Mouse (Mus musculus): Measurements from ENCODE around the gene Arl2bp. TPM values are rescaled to one million over a fixed set of nuclear protein-coding genes. Genes with fewer than 3 reads are reported as not detected.

Gene Arl2bp
- 100 to 1,000 TPM; 138 to 156 (median 154) TPM for total RNA-seq (2022)

DNA sequence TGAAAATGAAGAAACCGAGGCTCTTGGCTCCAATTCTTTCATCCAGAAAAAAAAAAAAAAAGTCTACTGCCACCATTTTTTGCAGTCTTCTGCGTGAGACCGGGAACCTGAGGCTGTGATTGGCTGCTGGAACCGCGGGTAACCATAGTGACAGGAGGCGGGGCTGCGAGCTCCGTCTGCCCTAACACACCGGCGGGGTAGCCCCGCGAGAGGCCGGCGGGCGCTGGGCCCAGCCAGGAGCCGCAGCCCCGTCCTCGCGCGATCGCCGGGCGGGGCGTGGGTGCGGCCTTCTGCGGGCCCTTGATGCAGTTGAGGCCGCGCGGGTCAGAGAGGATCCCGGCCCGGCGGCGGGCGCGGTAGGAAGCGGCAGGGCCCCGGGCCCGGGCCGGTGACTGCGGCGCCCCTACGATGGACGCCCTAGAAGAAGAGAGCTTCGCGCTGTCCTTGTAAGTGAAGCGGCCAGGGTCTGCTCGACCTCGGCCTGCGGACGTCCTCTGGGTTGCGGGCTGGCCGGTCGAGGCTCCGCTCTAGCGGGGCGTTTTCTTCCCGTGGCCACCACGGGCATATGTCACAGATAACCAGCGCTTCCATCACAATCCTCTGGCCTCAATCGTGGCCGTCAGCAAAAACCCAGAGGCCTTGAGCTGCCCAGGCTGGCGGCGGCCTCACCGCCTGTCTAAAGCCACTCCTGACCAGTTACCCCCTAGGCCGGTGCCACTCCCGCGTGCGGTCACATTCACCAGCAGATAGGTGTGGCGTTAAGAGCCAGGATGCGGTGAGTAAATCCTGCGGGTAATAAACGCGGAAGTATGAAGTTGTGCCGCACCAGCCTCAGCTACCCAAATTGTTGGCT is at the start of gene Arl2bp:
TSS of gene Arl2bp (plus strand) at position 145 of the 853 bp plus-strand sequence.
- DNase-seq (ENCODE audit: low spot score in 2 of 2): peak; percentile 92

DNA sequence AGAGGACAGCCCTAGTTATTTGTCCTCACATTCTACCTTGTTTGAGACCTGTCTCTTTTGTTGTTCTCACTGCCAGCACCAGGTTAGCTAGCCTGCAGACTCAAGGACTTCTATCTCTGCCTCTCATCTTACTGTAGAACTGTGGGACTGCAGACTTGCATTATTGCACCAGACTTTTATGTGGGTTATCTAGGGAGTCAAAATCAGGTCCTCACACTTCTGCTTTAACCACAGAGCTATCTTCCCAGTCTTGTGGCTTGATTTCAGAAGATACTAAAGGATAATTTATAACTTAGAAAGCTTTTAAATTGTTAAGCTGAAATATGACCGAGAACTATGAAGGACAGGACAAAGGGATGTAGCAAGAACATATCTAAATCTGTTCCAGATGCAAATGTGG is 41.5 kb upstream of the Arl2bp start:
- no peak for DNase-seq (ENCODE audit: low spot score in 2 of 2)

DNA sequence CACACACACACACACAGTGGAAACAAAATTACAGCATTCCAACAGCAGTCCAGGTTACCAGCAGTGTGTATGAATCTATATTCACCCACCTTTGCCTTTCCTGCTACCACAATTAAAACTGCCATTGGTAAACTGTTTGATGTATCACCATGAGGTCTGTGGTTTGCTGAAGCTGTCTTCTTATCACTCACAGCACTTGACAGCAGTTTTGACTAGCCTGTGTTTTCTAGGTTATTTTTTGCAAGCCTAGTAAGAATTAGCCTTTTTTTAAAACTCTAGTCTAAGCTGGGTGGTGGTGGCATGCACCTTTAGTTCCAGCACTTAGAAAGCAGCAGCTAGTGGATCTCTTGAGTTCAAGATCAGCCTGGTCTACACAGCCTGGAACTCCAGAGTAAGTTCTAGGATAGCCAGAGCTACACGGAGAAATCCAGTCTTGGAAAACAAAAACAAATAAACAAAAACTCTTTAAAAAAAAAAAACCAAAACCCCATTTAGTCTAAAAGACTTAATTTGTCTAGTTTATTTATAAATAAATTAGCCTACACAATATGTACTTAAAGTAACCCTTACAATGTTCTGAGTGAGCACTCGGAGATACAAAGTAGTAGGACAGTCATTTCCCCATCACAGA is 32.7 kb upstream of the Arl2bp start:
- DNase-seq (ENCODE audit: low spot score in 2 of 2): no peak

DNA sequence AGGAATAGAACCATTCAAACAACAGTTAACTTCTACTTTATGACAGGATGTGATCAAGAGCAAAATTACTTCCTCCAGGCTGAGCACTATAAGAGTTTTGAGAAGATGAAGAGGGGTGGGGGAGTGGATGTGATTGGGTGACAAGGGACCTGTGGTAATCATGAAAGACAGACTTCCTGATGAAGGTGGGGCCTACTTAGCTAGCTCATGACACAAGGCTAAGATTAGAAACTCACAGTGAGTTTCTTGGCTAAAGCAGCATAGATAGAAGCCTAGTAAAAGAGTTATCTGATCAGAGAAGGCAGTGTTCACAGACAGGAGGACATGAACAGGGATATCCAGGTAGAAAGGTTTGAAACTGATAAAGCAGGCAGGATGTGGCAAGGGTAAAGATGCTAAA is 32.2 kb upstream of the Arl2bp start:
- DNase-seq (ENCODE audit: low spot score in 2 of 2): no peak

DNA sequence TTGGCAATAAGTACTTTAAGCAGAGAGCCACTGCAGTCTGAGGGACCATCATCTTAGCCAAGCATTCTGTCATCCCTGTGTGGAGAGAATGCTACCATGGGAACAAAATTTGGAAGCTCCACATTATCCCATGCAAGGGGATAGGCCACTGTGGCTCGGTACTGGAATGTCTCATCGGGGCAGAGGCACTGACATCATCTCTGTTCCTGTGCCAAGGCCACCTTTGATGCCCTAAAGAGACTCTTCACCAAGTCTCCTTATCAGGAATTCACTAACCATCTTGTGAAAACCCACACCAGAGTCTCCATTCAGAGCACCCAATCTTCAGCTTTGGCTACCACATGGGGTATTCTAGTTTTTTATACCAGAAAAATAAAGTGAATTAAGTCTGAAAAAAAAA is 25.2 kb upstream of the Arl2bp start:
- no peak for DNase-seq (ENCODE audit: low spot score in 2 of 2)

DNA sequence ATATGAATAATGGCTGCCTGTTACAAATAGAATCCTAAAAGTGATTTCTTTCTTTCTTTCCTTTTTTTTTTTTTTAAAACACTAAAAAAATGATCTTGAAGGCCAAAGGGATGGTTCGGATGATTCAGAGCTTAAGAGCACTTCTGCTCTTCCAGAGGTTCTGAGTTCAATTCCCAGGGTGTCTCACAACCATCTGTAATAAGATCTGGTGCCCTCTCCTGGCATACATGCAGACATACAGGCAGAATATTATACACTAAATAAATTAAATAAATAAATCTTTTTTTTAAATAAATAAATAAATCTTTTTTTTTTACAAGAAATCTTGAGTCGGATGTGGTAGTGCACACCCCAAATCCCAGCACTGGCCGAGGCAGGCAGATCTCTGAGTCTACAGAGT is 24.5 kb upstream of the Arl2bp start:
- DNase-seq (ENCODE audit: low spot score in 2 of 2): no peak

DNA sequence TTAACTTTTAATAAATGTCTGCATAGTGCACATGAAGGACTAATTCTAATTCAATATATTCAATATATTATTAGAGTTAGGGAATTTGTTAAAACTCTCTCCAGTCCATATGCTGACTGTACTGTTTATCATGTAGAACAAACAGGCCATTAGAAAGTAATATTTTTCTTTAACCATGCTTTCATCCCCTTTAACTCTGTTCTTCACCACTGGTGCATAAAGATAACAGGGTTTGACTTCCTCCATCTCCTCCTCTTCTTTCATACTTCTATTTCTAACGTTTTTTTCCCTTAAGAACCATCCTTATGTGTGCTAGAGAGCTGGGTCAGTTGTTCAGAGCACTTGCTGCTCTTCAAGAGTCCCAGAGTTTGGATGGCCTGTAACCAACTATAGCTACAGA is 21.2 kb upstream of the Arl2bp start:
- DNase-seq (ENCODE audit: low spot score in 2 of 2): no peak

DNA sequence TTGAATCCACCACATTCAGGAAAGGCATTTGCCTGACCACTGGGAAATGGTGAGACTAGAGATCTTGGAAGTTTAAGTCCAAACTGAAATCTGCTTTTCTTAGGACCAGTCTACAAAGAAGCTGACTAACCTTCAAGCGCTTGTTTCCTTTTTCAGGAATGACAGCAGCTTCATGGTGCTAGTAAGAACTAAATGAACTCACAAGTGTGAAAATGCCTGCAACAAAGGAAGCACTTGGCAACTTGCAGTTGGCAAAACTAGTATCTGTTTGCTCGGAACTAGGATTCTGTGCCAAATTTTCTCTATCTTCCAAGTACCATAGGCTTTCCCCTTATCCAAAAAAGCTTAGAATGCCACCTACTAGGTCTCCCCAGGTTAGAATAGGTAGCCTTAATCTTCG is 20.2 kb upstream of the Arl2bp start:
- DNase-seq (ENCODE audit: low spot score in 2 of 2): no peak

DNA sequence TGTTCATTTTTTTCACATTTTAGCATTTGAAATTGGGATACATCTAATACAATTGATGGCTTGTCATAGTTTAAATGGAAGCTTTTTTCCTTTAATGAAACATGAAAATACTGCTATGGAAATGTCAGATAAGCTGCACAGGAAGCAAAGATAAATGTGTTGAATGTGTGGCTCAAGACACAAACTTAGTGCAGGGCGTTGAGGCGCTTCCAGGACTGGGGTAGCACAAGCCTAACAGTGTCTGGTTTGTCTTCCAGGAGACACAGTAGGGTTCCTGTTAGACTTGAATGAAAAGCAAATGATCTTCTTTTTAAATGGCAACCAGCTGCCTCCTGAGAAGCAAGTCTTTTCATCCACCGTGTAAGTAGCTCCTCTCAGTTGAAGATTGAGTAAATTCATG is 16.9 kb upstream of the Arl2bp start:
- DNase-seq (ENCODE audit: low spot score in 2 of 2): no peak

DNA sequence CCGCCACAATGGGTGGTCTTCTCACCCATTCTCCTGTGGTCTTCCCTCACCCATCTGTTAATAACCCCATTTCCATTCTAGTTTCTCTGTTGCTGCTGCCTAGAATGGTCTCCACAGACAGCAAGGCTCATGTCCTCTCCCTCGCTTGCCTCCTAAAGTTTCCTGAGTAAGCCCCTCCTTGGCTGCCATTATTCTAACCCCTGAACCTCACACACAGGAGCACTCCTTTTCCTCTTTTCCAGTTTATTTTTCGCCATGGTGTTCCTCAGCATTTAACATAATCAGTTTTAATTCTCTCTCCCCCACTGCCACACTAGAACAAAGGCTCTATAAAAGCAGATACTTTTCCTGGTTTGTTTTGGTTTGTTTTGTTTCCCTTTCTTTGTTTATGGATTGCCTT is 13.4 kb upstream of the Arl2bp start:
- no peak for DNase-seq (ENCODE audit: low spot score in 2 of 2)

DNA sequence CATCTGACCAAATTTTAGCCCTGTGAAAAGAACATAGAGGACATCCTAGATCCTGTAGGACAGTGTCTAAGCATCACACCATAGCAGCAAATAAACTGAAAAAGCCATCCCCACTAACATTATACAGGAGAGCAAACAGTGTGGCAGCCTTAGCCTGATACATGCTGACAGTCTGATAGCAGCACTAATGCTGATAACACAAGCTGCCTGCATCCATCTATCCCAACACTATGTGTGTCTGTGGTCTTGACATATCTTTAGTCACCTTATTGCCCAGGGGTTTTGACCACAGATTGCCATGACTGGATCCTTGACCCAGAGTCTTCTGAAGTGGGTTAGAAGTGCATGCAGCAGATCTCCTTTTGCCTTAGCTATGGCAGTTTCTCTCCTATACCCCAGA is 11.4 kb upstream of the Arl2bp start:
- DNase-seq (ENCODE audit: low spot score in 2 of 2): no peak

DNA sequence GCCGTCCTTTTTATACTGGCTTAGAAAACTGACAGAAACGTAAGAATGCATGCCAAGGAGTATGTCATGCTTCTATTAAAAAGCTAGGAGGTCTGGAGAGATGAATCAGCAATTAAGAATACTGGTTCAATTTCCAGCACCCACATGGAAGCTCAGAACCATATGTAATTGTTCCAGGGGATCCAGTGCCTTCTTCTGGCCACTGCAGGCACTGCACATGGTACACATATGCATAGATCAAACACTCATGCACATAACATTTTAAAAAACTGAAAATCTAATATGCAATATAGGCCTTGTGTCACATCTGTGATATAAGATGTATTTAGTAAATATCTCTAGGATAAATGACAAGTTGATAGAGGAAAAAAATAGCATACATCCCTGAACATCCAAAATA is 8.4 kb upstream of the Arl2bp start:
- DNase-seq (ENCODE audit: low spot score in 2 of 2): no peak

DNA sequence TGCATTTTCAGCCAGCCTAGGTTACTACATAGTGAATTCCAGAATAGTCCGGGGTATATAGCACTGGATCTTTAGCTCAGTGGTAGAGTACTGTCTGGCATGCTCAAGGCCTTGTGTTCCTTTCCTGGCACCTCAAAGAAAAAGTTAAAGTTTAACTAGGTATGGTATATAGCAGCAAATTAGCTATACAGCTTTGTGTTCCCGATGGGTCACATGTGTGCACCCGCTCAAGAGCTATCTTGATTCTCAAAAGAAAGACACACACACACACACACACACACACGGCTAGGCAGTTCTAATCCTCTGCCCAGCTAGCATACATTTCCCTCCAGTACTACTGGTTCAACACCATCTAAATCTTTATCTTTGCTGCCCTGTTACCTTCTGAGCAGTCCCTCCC is 6.0 kb upstream of the Arl2bp start:
- no peak for DNase-seq (ENCODE audit: low spot score in 2 of 2)

DNA sequence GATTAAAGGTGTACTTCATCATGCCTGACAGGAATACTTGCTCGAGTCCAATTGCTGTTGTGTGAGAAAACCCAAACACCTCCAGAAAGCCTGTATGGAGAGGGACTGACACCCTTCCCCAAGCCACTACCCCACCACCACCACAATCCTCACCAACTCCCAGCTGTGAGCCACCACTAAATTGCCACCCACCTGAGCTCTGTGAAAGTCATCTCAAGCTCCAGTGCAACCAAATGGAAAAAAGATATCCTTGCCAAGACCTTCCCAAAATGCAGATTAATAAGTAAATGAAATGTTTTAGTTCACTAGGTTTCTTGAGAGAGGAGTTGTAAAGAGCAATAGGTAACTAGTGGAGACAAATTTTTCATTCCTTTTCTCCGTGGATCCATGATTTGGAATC is 1.7 kb upstream of the Arl2bp start:
- no peak for DNase-seq (ENCODE audit: low spot score in 2 of 2)

DNA sequence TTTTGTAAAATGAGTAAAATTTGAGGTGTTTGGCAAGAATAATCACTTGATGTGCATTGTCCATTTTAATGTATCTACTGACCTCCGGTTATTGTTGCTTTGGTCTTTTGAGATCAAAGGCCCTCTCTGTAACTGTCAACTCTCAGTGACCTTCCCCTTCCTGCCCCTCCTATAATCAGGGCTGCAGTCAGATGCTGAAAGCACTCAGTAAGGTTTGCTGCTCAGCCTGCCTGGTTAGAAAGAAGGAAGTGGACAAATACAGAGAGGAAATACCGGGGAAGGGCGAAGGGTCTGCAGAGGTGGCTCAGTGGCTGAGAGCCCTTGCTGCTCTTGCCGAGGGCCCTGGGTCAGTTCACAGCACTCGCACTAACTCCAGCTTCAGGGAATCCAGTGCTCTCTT is 8.0 kb downstream of the Arl2bp start:
- no peak for DNase-seq (ENCODE audit: low spot score in 2 of 2)

DNA sequence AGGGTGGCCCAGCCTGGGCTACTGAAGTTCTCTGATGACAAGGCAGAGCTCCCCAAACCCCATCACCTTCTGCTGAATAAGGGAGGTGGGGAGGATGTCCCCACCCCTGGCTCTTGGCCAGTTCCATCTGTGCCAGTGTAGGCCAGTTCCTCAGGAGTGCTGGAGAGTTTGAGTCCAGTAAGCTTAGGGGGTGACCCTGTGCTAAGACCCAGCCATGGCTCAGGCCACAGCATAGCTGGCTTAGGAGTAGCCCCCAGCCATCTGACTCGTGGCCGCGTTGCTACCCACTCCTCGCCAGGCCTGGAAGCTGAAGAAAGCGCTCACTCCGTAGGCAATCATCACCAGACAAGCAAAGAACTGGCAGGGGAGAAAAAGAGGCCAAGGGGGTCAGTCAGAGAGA is 9.5 kb downstream of the Arl2bp start:
- no peak for DNase-seq (ENCODE audit: low spot score in 2 of 2)

DNA sequence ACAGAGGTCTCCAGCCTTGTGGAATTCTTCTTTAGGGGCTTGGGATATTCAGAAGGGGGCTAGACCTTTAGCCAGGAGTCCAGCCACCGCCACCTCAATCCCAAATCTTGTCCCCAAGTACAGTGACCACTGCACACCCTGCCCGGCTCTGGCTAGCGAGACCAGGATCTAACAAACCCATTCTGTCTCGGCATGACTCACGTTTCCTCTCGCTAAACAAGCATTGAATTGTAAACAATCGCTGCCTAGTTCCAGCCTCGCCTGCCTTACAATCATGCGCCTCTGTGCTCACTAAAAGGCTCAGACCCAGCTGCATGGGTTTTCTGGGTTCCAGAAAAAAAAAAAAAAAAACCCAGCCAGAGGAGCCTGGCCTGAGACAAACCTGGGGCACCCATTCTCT is 12.2 kb downstream of the Arl2bp start:
- DNase-seq (ENCODE audit: low spot score in 2 of 2): peak; percentile 46 to 68

DNA sequence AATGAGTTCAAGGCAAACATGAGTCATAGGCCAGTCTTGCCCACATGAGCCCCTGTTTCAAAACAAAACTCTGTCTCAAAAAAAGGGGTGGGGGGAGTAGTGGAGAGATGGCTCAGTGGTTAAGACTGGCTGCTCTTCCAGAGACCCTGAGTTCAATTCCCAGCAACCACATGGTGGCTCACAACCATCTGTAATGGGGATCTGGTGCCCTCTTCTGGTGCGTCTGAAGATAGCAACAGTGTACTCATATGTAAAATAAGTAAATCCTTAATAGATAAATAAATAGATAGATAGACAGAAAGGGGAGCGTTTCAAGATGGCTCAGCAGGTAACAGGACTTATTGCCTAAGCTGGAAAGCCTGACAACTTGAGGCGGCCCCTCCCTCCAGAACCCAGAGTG is 14.0 kb downstream of the Arl2bp start:
- no peak for DNase-seq (ENCODE audit: low spot score in 2 of 2)

DNA sequence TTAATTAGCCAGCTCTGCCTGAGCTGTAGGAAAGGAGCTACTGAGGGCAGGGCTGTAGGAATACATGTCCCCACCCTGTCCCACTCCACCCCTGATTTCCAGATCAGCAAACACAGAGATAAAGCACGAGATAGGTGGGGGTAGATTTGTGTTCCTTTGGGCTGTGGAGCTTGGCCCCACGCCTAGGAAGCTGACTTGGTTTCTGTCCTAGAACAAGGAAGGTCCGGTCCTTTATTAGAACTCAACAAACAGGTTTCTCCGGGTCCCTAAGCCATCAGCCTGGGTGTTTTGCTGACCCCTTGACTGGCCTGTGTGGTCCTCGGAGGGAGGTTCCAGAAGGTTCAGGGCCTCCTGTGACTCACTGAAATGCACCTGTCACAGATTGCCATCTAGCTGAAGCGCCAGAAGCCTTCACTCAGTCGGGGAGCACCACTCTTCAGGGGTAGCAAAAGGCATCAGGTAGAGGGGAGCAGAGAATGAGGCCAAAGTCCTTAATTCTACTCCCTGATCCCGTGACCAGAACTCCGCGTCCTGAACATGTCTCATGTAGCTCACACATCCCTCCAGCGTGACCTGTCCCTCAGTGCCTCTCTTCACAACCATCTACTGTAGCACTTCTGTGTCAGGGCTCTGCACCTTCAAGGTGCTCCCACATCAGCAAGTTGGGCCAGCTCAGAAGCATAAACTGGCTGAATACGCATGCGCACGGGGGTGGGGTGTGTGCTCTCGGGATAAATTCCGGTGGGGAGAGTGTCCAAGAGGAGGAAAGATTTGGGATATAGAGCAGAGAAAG is 16.5 kb downstream of the Arl2bp start:
- no peak for DNase-seq (ENCODE audit: low spot score in 2 of 2)

DNA sequence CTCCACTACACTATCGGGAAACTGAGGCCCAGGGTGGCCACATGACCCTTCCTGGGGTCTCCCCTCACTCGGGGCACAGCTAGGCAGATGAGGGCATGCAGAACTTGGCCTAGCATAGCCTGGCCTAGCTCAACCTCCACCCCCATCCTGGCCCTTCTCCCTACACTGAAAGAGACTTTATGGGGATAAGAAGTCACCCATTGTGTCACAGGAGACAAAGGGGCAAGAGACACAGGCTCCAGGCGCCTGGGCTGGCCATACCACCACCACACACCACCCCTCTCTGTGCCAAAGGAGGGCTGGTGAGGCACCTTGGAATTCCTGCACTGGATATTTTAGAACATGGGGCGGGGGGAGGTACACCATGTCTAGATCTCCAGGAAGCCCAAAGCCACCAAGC is 17.9 kb downstream of the Arl2bp start:
- DNase-seq (ENCODE audit: low spot score in 2 of 2): no peak

DNA sequence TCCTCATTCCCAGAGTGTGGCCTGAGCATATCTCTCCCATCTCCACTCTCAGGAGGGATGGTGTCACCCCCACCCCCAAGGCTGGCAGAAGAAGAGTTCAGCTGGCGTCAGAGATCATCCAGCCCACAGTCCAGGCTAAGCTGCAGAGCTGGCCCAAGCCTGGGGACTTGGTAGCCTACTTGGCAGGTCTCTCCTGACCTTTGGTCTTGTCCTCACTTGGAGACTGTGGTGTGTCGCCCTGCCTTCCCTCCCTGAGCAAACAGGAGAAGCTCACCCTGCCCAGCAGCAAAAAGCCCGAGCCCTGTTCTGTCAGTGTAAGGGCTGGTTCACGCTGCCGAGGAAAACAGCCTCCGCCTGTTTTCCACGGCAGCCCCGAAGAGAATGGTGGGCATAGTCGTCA is 19.6 kb downstream of the Arl2bp start:
- no peak for DNase-seq (ENCODE audit: low spot score in 2 of 2)

DNA sequence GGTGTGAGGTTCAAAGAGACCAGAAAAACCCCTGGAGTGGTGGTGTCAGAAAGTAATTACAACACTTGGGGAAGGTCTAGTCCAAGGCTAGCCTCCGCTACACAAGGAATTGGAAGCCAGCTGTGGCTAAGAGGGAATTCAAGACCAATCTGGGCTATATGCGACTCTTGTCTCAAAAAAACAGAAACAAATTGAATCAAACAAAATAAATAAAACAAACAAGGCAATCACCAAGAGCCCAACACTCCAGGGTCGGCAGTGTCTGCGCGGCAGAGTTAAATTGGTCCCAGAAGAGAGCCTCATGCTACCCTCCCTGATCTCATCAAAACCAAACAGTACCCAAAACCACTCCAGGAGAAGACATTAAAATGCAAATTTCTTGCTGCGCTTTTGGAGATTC is 28.3 kb downstream of the Arl2bp start:
- peak in 1 of 2 experiments; percentile 1 for DNase-seq (ENCODE audit: low spot score in 2 of 2)

Data from layer of hippocampus, adult 8-10 months (tissue).